Mouse (Mus musculus): ENCODE measurements around the gene Kcnn3.
A peak's percentile ranks its signal among the peaks of the same experiment; 100 is the strongest.

The Kcnn3 gene

GRCm38 (mm10) chr3:89569058-89569457, 49.1 kb downstream of the Kcnn3 start:
- DNase-seq: no peak

GRCm38 (mm10) chr3:89569707-89570324, 49.9 kb downstream of the Kcnn3 start:
- DNase-seq: no peak

GRCm38 (mm10) chr3:89570362-89570761, 50.4 kb downstream of the Kcnn3 start:
- no peak for DNase-seq

GRCm38 (mm10) chr3:89574260-89574659, 54.3 kb downstream of the Kcnn3 start:
- DNase-seq: no peak

GRCm38 (mm10) chr3:89576381-89576780, 56.4 kb downstream of the Kcnn3 start:
- no peak for DNase-seq

GRCm38 (mm10) chr3:89577154-89577553, 57.2 kb downstream of the Kcnn3 start:
- DNase-seq: no peak

GRCm38 (mm10) chr3:89578083-89578482, 58.1 kb downstream of the Kcnn3 start:
- no peak for DNase-seq

GRCm38 (mm10) chr3:89578803-89579202, 58.8 kb downstream of the Kcnn3 start:
- DNase-seq: no peak

GRCm38 (mm10) chr3:89584254-89584653, 64.3 kb downstream of the Kcnn3 start:
- DNase-seq: no peak

GRCm38 (mm10) chr3:89588436-89588835, 68.5 kb downstream of the Kcnn3 start:
- no peak for DNase-seq

GRCm38 (mm10) chr3:89589321-89589720, 69.4 kb downstream of the Kcnn3 start:
- no peak for DNase-seq

GRCm38 (mm10) chr3:89590386-89590785, 70.4 kb downstream of the Kcnn3 start:
- no peak for DNase-seq

GRCm38 (mm10) chr3:89591461-89591860, 71.5 kb downstream of the Kcnn3 start:
- DNase-seq: peak; percentile 10 to 14

- no peak for DNase-seq
Observed at GRCm38 (mm10) chr3:89592809-89593208, 72.8 kb downstream of the Kcnn3 start.

- no peak for DNase-seq
Observed at GRCm38 (mm10) chr3:89593524-89593923, 73.6 kb downstream of the Kcnn3 start.

- no peak for DNase-seq
Observed at GRCm38 (mm10) chr3:89598361-89598760, 78.4 kb downstream of the Kcnn3 start.

- no peak for DNase-seq
Observed at GRCm38 (mm10) chr3:89598967-89599366, 79.0 kb downstream of the Kcnn3 start.

- DNase-seq: no peak
Observed at GRCm38 (mm10) chr3:89601060-89601459, 81.1 kb downstream of the Kcnn3 start.

- DNase-seq: no peak
Observed at GRCm38 (mm10) chr3:89603300-89603699, 83.3 kb downstream of the Kcnn3 start.

- DNase-seq: no peak
Observed at GRCm38 (mm10) chr3:89605235-89605634, 85.3 kb downstream of the Kcnn3 start.

GRCm38 (mm10) chr3:89607327-89607726, 87.4 kb downstream of the Kcnn3 start:
- DNase-seq: no peak

GRCm38 (mm10) chr3:89612048-89612447, 92.1 kb downstream of the Kcnn3 start:
- no peak for DNase-seq

- peak; percentile 14 to 18 for DNase-seq
Observed at GRCm38 (mm10) chr3:89613526-89614523, 93.9 kb downstream of the Kcnn3 start.

GRCm38 (mm10) chr3:89616861-89617260, 96.9 kb downstream of the Kcnn3 start:
- no peak for DNase-seq

Data from cerebellum, adult 18-20 months (tissue).